Mouse (Mus musculus): ENCODE measurements around the gene Golga4.

The Golga4 gene

DNA sequence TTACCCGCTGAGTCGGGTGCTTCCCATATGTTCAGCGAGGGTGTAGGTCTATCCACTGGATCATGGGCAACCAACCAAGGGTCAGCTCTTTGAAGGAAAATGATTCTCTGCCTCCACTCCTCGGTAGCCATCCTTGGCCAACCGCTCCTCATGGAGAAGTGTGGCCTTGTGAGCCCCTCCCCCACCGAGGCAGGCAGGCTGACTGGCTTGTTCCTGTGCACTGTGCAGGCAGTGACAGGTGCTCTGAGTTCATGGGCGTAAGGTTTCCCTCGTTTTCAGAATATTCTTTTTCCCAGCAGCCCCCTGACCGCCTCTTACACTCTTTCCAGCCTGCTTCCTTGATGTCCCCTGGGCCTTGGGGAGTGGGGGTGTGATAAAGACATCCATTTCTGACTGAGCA lies 117.4 kb downstream of the Golga4 start:
- no peak for DNase-seq (ENCODE audit: low spot score in 2 of 2)

DNA sequence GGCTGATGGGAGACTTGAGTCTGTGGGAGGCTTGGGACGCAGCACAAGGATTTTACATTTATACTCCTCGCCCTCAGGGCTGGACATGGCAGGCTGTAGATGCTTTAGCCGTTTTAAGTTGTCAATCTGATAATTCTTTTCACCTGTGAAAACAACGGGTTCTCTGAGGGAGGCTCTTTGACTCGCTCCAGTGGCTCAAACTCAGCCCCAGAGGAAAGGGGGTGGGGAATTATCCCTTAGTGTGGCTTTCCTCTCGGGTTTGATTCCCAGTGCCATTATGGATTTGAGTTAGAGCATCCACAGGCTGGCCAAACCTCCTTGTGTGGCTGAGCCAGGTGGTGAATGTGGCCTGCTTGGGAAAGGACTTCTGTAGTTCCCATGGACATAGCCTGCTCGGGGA lies 118.1 kb downstream of the Golga4 start:
- no peak for DNase-seq (ENCODE audit: low spot score in 2 of 2)

DNA sequence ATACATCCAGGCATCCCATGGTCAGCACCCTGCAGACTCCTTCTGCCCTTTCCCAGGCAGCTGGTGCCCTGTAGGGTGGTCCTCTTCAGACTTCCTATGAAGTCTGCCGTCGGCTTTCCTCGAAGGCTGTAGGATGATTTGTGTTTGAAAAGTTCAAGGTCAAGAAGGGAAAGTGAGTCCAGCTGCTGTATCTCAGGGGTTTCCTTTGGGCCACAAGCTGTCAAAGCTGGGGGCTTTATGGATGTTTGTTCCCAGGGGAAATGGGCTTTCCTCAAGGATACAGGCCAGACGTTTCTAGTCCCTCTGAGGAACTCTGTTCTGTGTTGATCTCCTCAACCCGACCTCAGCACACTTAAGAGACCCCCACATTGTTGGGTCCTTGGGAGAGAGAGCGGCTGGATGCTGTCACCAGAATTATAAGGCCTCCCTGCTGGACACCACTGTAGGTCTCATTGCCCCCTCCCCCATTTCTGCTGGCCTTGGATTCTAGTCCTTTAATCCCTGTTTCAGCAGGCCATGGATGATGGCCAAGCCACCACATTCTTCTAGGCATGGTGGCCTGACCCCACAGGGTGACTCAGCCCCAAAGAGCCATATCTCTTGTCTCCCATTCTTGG lies 123.8 kb downstream of the Golga4 start:
- DNase-seq (ENCODE audit: low spot score in 2 of 2): no peak

Measured in spleen, postnatal 36 days (tissue).